Mouse (Mus musculus) kidney, adult 8-10 months (tissue): ENCODE measurements at regions not wholly inside any gene's neighbourhood (a gene's known extent, or its start where the extent isn't known, plus 50 kb on each side); places are given as distances from the start of the nearest gene placed in this dataset.

Experiments used
- DNase-seq, 2 experiments: peaks; one replicate each; pipeline ENCODE4 v3.0.0; 2022

GRCm38 (mm10) chrX:76680890-76681289 is 78.2 kb upstream of the Cldn34d start:
- peak; percentile 7 to 8 for DNase-seq
